Mouse (Mus musculus) thymus, adult 2 months (tissue): ENCODE data around the gene Ankrd65. TPM values are rescaled to one million over a fixed set of nuclear protein-coding genes. Genes with fewer than 3 reads are reported as not detected.

Experiments
- DNase-seq: peaks from one replicate; pipeline ENCODE4 v3.0.0; 2021
- H3K27ac ChIP-seq: fragments of 200-500 bp; 2 replicates; pipeline ENCODE4 v1.5.1; 2012; ENCODE audit warnings: low read length, control low read depth; ENCODE audit not compliant: control insufficient read depth, insufficient read depth
- H3K27me3 ChIP-seq: fragments of 200-500 bp; 2 replicates; pipeline ENCODE4 v1.6.1; 2012; ENCODE audit warnings: mild to moderate bottlenecking, low read length, moderate library complexity, mixed read lengths; ENCODE audit not compliant: control insufficient read depth, insufficient read depth
- H3K36me3 ChIP-seq: fragments of 200-500 bp; 2 replicates; pipeline ENCODE4 v1.6.1; 2012; ENCODE audit warnings: mild to moderate bottlenecking, low read length, moderate library complexity; ENCODE audit not compliant: control insufficient read depth, insufficient read depth
- H3K4me1 ChIP-seq: fragments of 200-500 bp; replicated peaks from 2 replicates; pipeline ENCODE4 v1.6.1; 2012; ENCODE audit warnings: low read length; ENCODE audit not compliant: control insufficient read depth, insufficient read depth
- H3K4me3 ChIP-seq: fragments of 200-500 bp; 2 replicates; pipeline ENCODE4 v1.5.1; 2012; ENCODE audit warnings: mild to moderate bottlenecking, low read length, control low read depth, moderate library complexity; ENCODE audit not compliant: control insufficient read depth, insufficient read depth
- CTCF ChIP-seq: fragments of 200-500 bp; IDR thresholded peaks from 2 replicates; pipeline ENCODE4 v1.5.1; 2012; ENCODE audit warnings: mild to moderate bottlenecking, control low read depth, low read length, moderate library complexity, borderline replicate concordance; ENCODE audit not compliant: control insufficient read depth, poor library complexity, insufficient read depth; ENCODE audit errors: extremely low read depth
- POLR2A ChIP-seq: fragments of 200-500 bp; IDR thresholded peaks from 2 replicates; pipeline ENCODE4 v1.6.1; 2012; ENCODE audit warnings: mild to moderate bottlenecking, low read length, control low read depth, moderate library complexity; ENCODE audit not compliant: control insufficient read depth, poor library complexity, insufficient read depth; ENCODE audit errors: extremely low read depth
- WGBS: fragments of 180-500 bp; shearing (Covaris S2); methylation state at CpG from one replicate; pipeline ENCODE4 v1.1.7; 2018; 5-methylcytosine and 5-hydroxymethylcytosine counted together
- polyA plus RNA-seq: library from polyadenylated mRNA; depleted of rRNA; stranded (reverse); fragments of >200 nt; gene quantifications from 2 replicates; pipeline ENCODE4 v1.2.3, GENCODE M21; 2012

Gene Ankrd65
- polyA plus RNA-seq, 1 experiment, result 0.42 TPM

- H3K4me3 ChIP-seq, result no peak overlapping the region
- WGBS, result 96% methylated on average over 12 of the region's 12 CpGs
- TF ChIP-seq CTCF (no peak), POLR2A (no peak)
- H3K27me3 ChIP-seq, result no peaks in the 10 kb centered on the region
- H3K4me1 ChIP-seq, result peaks cover 9% of the 10 kb centered on the region
- no peak overlapping the region for H3K27ac ChIP-seq
- DNase-seq, result no peak
- H3K36me3 ChIP-seq, result peaks cover 4% of the 10 kb centered on the region; the same call in 1 of the 2 replicates
Measured at GRCm38 (mm10) chr4:155757011-155757410, 33.2 kb upstream of the Ankrd65 start.

- 2% methylated on average over 10 of the region's 10 CpGs for WGBS
- Histone ChIP-seq H3K27me3 (no peaks in the 10 kb centered on the region), H3K4me3 (peak overlapping the region; percentile 62), H3K36me3 (no peaks in the 10 kb centered on the region), H3K4me1 (peaks cover 9% of the 10 kb centered on the region), H3K27ac (no peak overlapping the region)
- TF ChIP-seq POLR2A, result no peak
- no peak for TF ChIP-seq CTCF
- peak; percentile 47 for DNase-seq
Measured at GRCm38 (mm10) chr4:155759862-155760612, 30.2 kb upstream of the Ankrd65 start.

GRCm38 (mm10) chr4:155760613-155761355 is 29.5 kb upstream of the Ankrd65 start, which contains the start of gene Atad3a:
Gene Atad3a, minus strand, starts transcription at chr4:155761093.
- H3K4me1 ChIP-seq, result peaks cover 9% of the 10 kb centered on the region
- H3K27me3 ChIP-seq, result no peaks in the 10 kb centered on the region
- TF ChIP-seq CTCF, result no peak; the same call in 1 of the 2 replicates
- TF ChIP-seq POLR2A, result peak; percentile 50
- peak within 1 kb of the TSS; percentile 62 for H3K4me3 ChIP-seq
- H3K36me3 ChIP-seq, result no peaks in the 10 kb centered on the region
- WGBS, result under 1% methylated on average over 68 of the region's 68 CpGs
- H3K27ac ChIP-seq, result no peak within 1 kb of the TSS
- peak; percentile 96 for DNase-seq

- WGBS, result 3% methylated on average over 28 of the region's 28 CpGs
- Histone ChIP-seq H3K36me3 (no peaks in the 10 kb centered on the region), H3K27me3 (no peaks in the 10 kb centered on the region), H3K4me1 (peaks cover 9% of the 10 kb centered on the region), H3K27ac (no peak overlapping the region), H3K4me3 (peak overlapping the region; percentile 62)
- TF ChIP-seq POLR2A (no peak), CTCF (no peak)
- no peak for DNase-seq
Measured at GRCm38 (mm10) chr4:155761356-155762099, 28.7 kb upstream of the Ankrd65 start.

GRCm38 (mm10) chr4:155762357-155762756 is 27.9 kb upstream of the Ankrd65 start:
- Histone ChIP-seq H3K27me3 (no peaks in the 10 kb centered on the region), H3K4me3 (no peak overlapping the region), H3K36me3 (no peaks in the 10 kb centered on the region), H3K27ac (no peak overlapping the region), H3K4me1 (peaks cover 9% of the 10 kb centered on the region)
- no peak for TF ChIP-seq POLR2A
- no peak for TF ChIP-seq CTCF
- WGBS, result 97% methylated on average over 3 of the region's 3 CpGs
- DNase-seq, result no peak

GRCm38 (mm10) chr4:155769496-155769879 is 20.8 kb upstream of the Ankrd65 start:
- DNase-seq, result no peak
- 83% methylated on average over 5 of the region's 5 CpGs for WGBS
- Histone ChIP-seq H3K27me3 (no peaks in the 10 kb centered on the region), H3K4me1 (peaks cover 9% of the 10 kb centered on the region), H3K4me3 (no peak overlapping the region), H3K27ac (no peak overlapping the region), H3K36me3 (no peaks in the 10 kb centered on the region)
- TF ChIP-seq POLR2A (no peak), CTCF (no peak)
